ENCODE assay signal across 17 mouse cellular contexts in genomic region chr1:35942222-35942621, GRCm38 (mm10).
DNase-seq lines count a peak whose midpoint lies in the region; ATAC-seq and TF ChIP-seq lines count a peak whose summit lies in the region.
"Had no signal": no experiment of that assay in that cellular context is flagged by ENCODE, and none has a peak within 500 bp of the region (broad histone marks: within the 10 kb centered on the region; RNA-seq: fewer than 3 reads in every experiment).

No protein-coding gene starts in this region.

- H3K4me3 ChIP-seq in forebrain, embryonic 12.5 days (replicated peaks): no peak overlapping the region
- H3K4me3 ChIP-seq in forebrain, embryonic 15.5 days: no peak overlapping the region
- no peak overlapping the region for H3K4me3 ChIP-seq in hindbrain, embryonic 10.5 days
- H3K4me3 ChIP-seq in hindbrain, postnatal 0 days (ENCODE audit: low read length): no peak overlapping the region
- H3K4me3 ChIP-seq in hindbrain, embryonic 14.5 days (replicated peaks; ENCODE audit: low read length): no peak overlapping the region
- H3K4me3 ChIP-seq in midbrain, embryonic 15.5 days: no peak overlapping the region

- peak; percentile 21; the same call in 1 of the 2 replicates for ATAC-seq in forebrain, embryonic 12.5 days (ENCODE audit: low FRiP score)
- no peak; the same call in 1 of the 2 replicates for ATAC-seq in forebrain, embryonic 15.5 days (replicated peaks)
- no peak for ATAC-seq in hindbrain, postnatal 0 days
- 0 out of 2 replicates have a peak, but pooled peaks have one; percentile 13 for ATAC-seq in hindbrain, embryonic 14.5 days (ENCODE audit: low FRiP score)
- ATAC-seq in midbrain, embryonic 15.5 days (replicated peaks): peak; percentile 56

- no peaks in the 10 kb centered on the region for H3K9me3 ChIP-seq in forebrain, embryonic 12.5 days
- no peaks in the 10 kb centered on the region for H3K9me3 ChIP-seq in forebrain, embryonic 15.5 days
- H3K9me3 ChIP-seq in hindbrain, embryonic 10.5 days: no peaks in the 10 kb centered on the region
- no peaks in the 10 kb centered on the region for H3K9me3 ChIP-seq in hindbrain, postnatal 0 days (ENCODE audit: low read length)
- peaks cover 3% of the 10 kb centered on the region; the same call in 1 of the 2 replicates for H3K9me3 ChIP-seq in hindbrain, embryonic 14.5 days (ENCODE audit: control insufficient read depth, low read length)
- H3K9me3 ChIP-seq in midbrain, embryonic 15.5 days: no peaks in the 10 kb centered on the region

- peak overlapping the region; percentile 65 for H3K27ac ChIP-seq in forebrain, embryonic 12.5 days
- no peak overlapping the region for H3K27ac ChIP-seq in forebrain, embryonic 15.5 days (replicated peaks)
- H3K27ac ChIP-seq in hindbrain, embryonic 10.5 days: 0 out of 2 replicates have a peak overlapping the region, but pooled peaks have one; percentile 77
- no peak overlapping the region for H3K27ac ChIP-seq in hindbrain, postnatal 0 days
- H3K27ac ChIP-seq in hindbrain, embryonic 14.5 days: peak overlapping the region; percentile 55; the same call in 1 of the 2 replicates
- peak overlapping the region; percentile 54; the same call in 1 of the 2 replicates for H3K27ac ChIP-seq in midbrain, embryonic 15.5 days

- TF ChIP-seq CTCF in hindbrain, postnatal 0 days (IDR thresholded peaks at IDR 0.05; ENCODE audit: low read depth): no peak

- 62% methylated on average over 7 of the region's 7 CpGs for WGBS in forebrain, embryonic 12.5 days
- 56% methylated on average over 7 of the region's 7 CpGs for WGBS in forebrain, embryonic 15.5 days
- 76% methylated on average over 7 of the region's 7 CpGs for WGBS in hindbrain, embryonic 10.5 days
- WGBS in hindbrain, postnatal 0 days: 55% methylated on average over 7 of the region's 7 CpGs
- WGBS in hindbrain, embryonic 14.5 days: 41% methylated on average over 7 of the region's 7 CpGs
- WGBS in midbrain, embryonic 15.5 days: 37% methylated on average over 7 of the region's 7 CpGs

- H3K4me2 ChIP-seq in forebrain, embryonic 12.5 days: no peak overlapping the region
- no peak overlapping the region for H3K4me2 ChIP-seq in forebrain, embryonic 15.5 days (replicated peaks)
- no peak overlapping the region for H3K4me2 ChIP-seq in hindbrain, postnatal 0 days (ENCODE audit: low read depth, low read length)
- no peak overlapping the region for H3K4me2 ChIP-seq in hindbrain, embryonic 14.5 days (replicated peaks)
- peak overlapping the region; percentile 0; the same call in 1 of the 2 replicates for H3K4me2 ChIP-seq in midbrain, embryonic 15.5 days

- H3K27me3 ChIP-seq in forebrain, embryonic 12.5 days: no peaks in the 10 kb centered on the region
- no peaks in the 10 kb centered on the region for H3K27me3 ChIP-seq in forebrain, embryonic 15.5 days
- H3K27me3 ChIP-seq in hindbrain, embryonic 10.5 days (ENCODE audit: insufficient read depth, poor library complexity, severe bottlenecking): no peaks in the 10 kb centered on the region
- no peaks in the 10 kb centered on the region for H3K27me3 ChIP-seq in hindbrain, postnatal 0 days (ENCODE audit: insufficient read depth, low read length)
- no peaks in the 10 kb centered on the region for H3K27me3 ChIP-seq in hindbrain, embryonic 14.5 days (ENCODE audit: control insufficient read depth, insufficient read depth, low read length)
- H3K27me3 ChIP-seq in midbrain, embryonic 15.5 days (replicated peaks): no peaks in the 10 kb centered on the region

- H3K4me1 ChIP-seq in forebrain, embryonic 12.5 days: peaks cover 38% of the 10 kb centered on the region
- peaks cover 9% of the 10 kb centered on the region for H3K4me1 ChIP-seq in forebrain, embryonic 15.5 days
- H3K4me1 ChIP-seq in hindbrain, embryonic 10.5 days (replicated peaks): peaks cover 34% of the 10 kb centered on the region
- no peaks in the 10 kb centered on the region for H3K4me1 ChIP-seq in hindbrain, postnatal 0 days (ENCODE audit: insufficient read depth, low read length)
- H3K4me1 ChIP-seq in hindbrain, embryonic 14.5 days (replicated peaks; ENCODE audit: control insufficient read depth, insufficient read depth, low read length): peaks cover 18% of the 10 kb centered on the region
- H3K4me1 ChIP-seq in midbrain, embryonic 15.5 days: peaks cover 31% of the 10 kb centered on the region

- DNase-seq in hindbrain, embryonic 10.5 days (ENCODE audit: low spot score): no peak
- DNase-seq in hindbrain, postnatal 0 days (ENCODE audit: low spot score): no peak
- DNase-seq in hindbrain, embryonic 14.5 days (ENCODE audit: low spot score): no peak
- no peak for DNase-seq in embryo, embryonic 11 days
- no peak for DNase-seq in left cerebral cortex, postnatal 36 days (ENCODE audit: low spot score in 2 of 2)
- DNase-seq: adrenal gland, postnatal 14 days; cerebellum, adult 9-10 months; kidney, adult 11 months; kidney, postnatal 14 days; layer of hippocampus, adult 9-11 months; liver; lung, adult 2 months; right cerebral cortex, postnatal 25 days; thymus, postnatal 4 days had no signal

- no peaks in the 10 kb centered on the region for H3K36me3 ChIP-seq in forebrain, embryonic 12.5 days (replicated peaks)
- no peaks in the 10 kb centered on the region for H3K36me3 ChIP-seq in forebrain, embryonic 15.5 days
- H3K36me3 ChIP-seq in hindbrain, embryonic 10.5 days: no peaks in the 10 kb centered on the region
- no peaks in the 10 kb centered on the region for H3K36me3 ChIP-seq in hindbrain, postnatal 0 days (ENCODE audit: insufficient read depth, low read length)
- no peaks in the 10 kb centered on the region for H3K36me3 ChIP-seq in hindbrain, embryonic 14.5 days (replicated peaks; ENCODE audit: control insufficient read depth, insufficient read depth)
- H3K36me3 ChIP-seq in midbrain, embryonic 15.5 days (replicated peaks): no peaks in the 10 kb centered on the region

- H3K9ac ChIP-seq in forebrain, embryonic 12.5 days: no peak overlapping the region
- no peak overlapping the region for H3K9ac ChIP-seq in forebrain, embryonic 15.5 days (replicated peaks)
- no peak overlapping the region for H3K9ac ChIP-seq in hindbrain, postnatal 0 days (replicated peaks; ENCODE audit: low read length)
- no peak overlapping the region for H3K9ac ChIP-seq in hindbrain, embryonic 14.5 days
- no peak overlapping the region for H3K9ac ChIP-seq in midbrain, embryonic 15.5 days

- intact Hi-C loops in left cerebral cortex, postnatal 36 days (cut with DNase I): no loop called here

Comparison
In these comparisons a context has a peak if more than half of its experiments do, and no peak if none do; other contexts are left out.
1. ATAC-seq: peak in forebrain, embryonic 12.5 days (single experiment), hindbrain, embryonic 14.5 days (single experiment) and midbrain, embryonic 15.5 days (single experiment); none in forebrain, embryonic 15.5 days (single experiment) and hindbrain, postnatal 0 days (single experiment).
2. H3K27ac ChIP-seq: peak in forebrain, embryonic 12.5 days (single experiment), hindbrain, embryonic 10.5 days (single experiment), hindbrain, embryonic 14.5 days (single experiment) and midbrain, embryonic 15.5 days (single experiment); none in forebrain, embryonic 15.5 days (single experiment) and hindbrain, postnatal 0 days (single experiment).